Mouse (Mus musculus): Measurements from ENCODE around the gene Pcgf2. TPM values are rescaled to one million over a fixed set of nuclear protein-coding genes. Genes with fewer than 3 reads are reported as not detected.

The Pcgf2 gene
- polyA plus RNA-seq (2012; fragmentation: generic; extraction: Trizol), result 10 to 100 TPM; 38.5 to 91.7 TPM

GRCm38 (mm10) chr11:97700003-97700745 is at the start of gene Pcgf2:
Pcgf2 (minus strand) TSS chr11:97700497.

GRCm38 (mm10) chr11:97744063-97744717 is 43.9 kb upstream of the Pcgf2 start, which contains the start of gene Pip4k2b:
Pip4k2b (minus strand) TSS chr11:97744704.

DNA sequence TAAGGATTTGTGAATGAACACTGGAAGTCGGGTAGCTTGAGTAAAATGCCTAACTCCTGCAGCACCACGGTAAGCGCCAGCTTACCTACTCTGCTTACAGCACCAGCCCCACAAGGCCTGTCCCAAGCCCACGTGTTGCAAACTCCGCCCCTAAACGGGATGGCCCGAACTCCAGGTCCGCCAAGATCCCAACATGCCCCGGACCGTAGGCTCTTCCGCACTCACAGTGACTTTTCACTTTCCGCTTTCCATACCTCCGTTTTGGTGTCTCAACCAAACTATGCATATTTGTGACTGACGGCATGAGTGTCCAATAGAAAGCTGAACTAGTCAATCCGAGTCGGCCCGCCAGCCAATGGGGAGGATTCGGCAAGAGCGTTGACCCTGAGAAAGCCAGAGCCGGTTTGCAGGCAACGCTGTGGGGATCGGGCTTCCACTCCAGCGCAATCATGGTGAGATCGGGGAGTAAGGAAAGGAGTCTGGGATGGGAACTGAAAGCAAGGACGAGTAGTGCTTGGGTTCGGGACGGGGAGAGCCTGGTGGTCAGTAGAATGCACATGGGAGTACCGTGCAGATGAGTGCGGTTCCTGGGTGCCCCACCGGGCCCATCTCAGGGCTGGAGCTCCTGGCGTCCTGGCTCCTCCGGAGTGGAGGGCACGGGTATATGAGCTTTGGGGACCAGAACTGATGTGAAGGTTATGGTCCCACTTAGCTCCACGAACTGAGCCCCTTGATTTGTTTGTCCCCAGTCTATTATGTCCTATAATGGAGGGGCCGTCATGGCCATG is 2.9 kb upstream of the Pcgf2 start, which contains the start of gene Psmb3:
Psmb3 (plus strand) TSS at position 361 of the 788 bp plus-strand sequence.

DNA sequence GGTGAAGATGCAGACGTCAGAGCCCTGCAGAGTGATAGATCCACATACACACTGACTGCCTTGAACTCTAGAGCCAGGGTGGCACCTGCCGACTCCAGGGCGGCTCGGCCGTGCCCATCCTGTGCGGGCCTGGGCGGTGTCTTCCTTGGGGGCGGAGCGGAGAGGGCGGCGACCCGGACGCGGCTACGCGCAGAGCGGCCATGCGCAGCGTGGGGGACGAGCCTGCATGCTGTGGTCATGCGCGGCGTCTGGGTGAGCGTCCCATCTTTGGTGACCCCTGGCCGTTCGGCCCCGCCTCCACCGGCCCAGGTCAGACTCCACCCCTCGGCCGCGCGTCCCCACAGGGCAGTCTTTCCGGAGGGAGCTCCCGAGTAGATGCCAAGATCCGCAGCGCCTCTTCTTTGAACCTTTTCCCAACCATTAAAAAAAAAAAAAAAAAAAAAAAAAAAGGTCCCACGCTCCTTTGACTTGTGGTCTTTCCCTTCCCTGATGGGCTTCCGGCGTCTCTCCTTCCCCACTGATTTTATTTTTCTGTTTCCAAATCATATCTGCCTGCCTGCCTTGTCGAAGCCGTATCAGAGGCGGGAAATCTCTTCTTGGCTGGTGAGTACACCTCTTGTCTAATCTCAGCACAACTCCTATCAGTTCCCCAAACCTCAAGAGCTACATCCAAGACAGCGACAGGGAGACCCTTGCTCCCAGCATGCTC is 14.5 kb downstream of the Pcgf2 start, which contains the start of gene Cisd3:
Cisd3 (plus strand) TSS at position 214 of the 709 bp plus-strand sequence.

GRCm38 (mm10) chr11:97662893-97663527 is 37.3 kb downstream of the Pcgf2 start, which contains the start of gene Mllt6:
Mllt6 (plus strand) TSS chr11:97663414.

Other genes starting within 250 kb of the Pcgf2 start
- gene 4933428G20Rik, start 200.2 kb downstream of the Pcgf2 start, polyA plus RNA-seq (2012; fragmentation: generic; extraction: Trizol), result 1 to 10 TPM; 1.3 to 2.0 TPM
- gene Srcin1, start 124.3 kb downstream of the Pcgf2 start, polyA plus RNA-seq (2012; fragmentation: generic; extraction: Trizol), result under 1 TPM; 0.01 to 0.07 TPM
- gene Epop, start 70.8 kb downstream of the Pcgf2 start, polyA plus RNA-seq (2012; fragmentation: generic; extraction: Trizol), result 1 to 10 TPM; 3.8 to 10.0 TPM
- 10 to 100 TPM in 1 of 2 experiments, 1 to 10 TPM in 1; 4.4 to 17.7 TPM for gene Mllt6, start 37.1 kb downstream of the Pcgf2 start, polyA plus RNA-seq (2012; fragmentation: generic; extraction: Trizol)
- 10 to 100 TPM; 32.1 to 68.6 TPM for gene Cisd3, start 14.7 kb downstream of the Pcgf2 start, polyA plus RNA-seq (2012; fragmentation: generic; extraction: Trizol)
- gene Psmb3, start 2.9 kb upstream of the Pcgf2 start, polyA plus RNA-seq (2012; fragmentation: generic; extraction: Trizol), result 1,000 to 10,000 TPM in 1 of 2 experiments, 100 to 1,000 TPM in 1; 535 to 1,281 TPM
- 10 to 100 TPM; 10.2 to 37.7 TPM for gene Pip4k2b, start 44.2 kb upstream of the Pcgf2 start, polyA plus RNA-seq (2012; fragmentation: generic; extraction: Trizol)
- 10 to 100 TPM in 1 of 2 experiments, 1 to 10 TPM in 1; 7.9 to 16.2 TPM for gene Cwc25, start 66.1 kb upstream of the Pcgf2 start, polyA plus RNA-seq (2012; fragmentation: generic; extraction: Trizol)
- gene 1700001P01Rik, start 75.4 kb upstream of the Pcgf2 start, polyA plus RNA-seq (2012; fragmentation: generic; extraction: Trizol), result under 1 TPM; 0.08 to 0.31 TPM
- gene Rpl23, start 81.9 kb upstream of the Pcgf2 start, polyA plus RNA-seq (2012; fragmentation: generic; extraction: Trizol), result 1,000 to 10,000 TPM in 1 of 2 experiments, 100 to 1,000 TPM in 1; 978 to 2,275 TPM
- 100 to 1,000 TPM; 100 to 153 TPM for gene Lasp1, start 98.5 kb upstream of the Pcgf2 start, polyA plus RNA-seq (2012; fragmentation: generic; extraction: Trizol)
- 1 to 10 TPM in 1 of 2 experiments, under 1 TPM in 1; 0.88 to 5.5 TPM for gene B230217C12Rik, start 140.3 kb upstream of the Pcgf2 start, polyA plus RNA-seq (2012; fragmentation: generic; extraction: Trizol)
- under 1 TPM in 1 of 2 experiments, not detected in 1; 0.20 TPM for gene Fbxo47, start 183.7 kb upstream of the Pcgf2 start, polyA plus RNA-seq (2012; fragmentation: generic; extraction: Trizol)

All from C3H10T1/2 (cell line).